Mouse (Mus musculus) CD8-positive naive resting alpha-beta T cell, adult 2 months (primary cell): ENCODE data around the gene Krtap9-5.

Experiments
- DNase-seq, 2 experiments: peaks; one replicate each; pipeline ENCODE4 v3.0.0; 2022; ENCODE audit warnings: low read depth in 2 of 2, low spot score in 2 of 2

The Krtap9-5 gene

DNA sequence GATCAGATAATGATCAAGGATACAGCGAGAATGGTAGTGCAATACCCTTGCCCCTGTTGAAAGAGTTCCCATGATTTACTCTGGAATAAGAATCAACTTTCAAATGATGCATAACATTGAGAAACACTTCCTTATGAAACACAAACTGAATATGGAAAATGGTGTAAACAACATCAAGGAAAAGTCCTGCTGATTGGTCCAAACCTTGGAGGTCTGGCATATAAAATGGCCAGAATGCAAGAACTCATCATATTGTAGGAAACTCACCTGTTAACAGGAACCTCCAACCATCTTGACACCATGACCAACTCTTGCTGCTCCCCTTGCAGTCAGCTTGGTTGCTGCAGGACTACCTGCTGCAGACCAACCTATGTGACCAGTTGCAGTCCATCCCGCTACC is at the start of gene Krtap9-5:
TSS of gene Krtap9-5 (plus strand) at position 301 of the 400 bp plus-strand sequence.
- DNase-seq: no peak

- no peak for DNase-seq
Observed at GRCm38 (mm10) chr11:99907620-99908019, 40.7 kb upstream of the Krtap9-5 start, which contains the start of gene Krtap31-1. Gene Krtap31-1, plus strand, starts transcription at chr11:99907920.

- DNase-seq: no peak
Observed at GRCm38 (mm10) chr11:99914451-99914850, 33.8 kb upstream of the Krtap9-5 start, which contains the start of gene Gm11565. Gene Gm11565, plus strand, starts transcription at chr11:99914751.

DNA sequence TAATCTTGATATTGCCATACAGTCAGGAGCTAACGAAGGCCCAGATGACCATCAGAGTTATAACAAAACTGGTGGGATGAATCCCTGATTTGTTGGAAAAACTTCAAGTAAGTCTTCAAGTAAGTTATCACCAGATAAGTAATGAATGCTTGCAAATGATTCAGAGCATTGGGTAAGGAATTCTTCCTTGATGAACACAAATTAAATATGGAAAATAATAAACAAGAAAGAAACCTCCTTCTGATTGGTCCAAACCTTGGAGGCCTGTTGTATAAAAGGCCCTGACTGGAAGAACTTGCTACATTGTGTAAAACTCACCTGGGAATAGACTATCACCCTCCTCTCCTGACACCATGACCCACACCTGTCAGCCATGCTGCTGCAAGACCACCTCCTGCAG is 12.3 kb upstream of the Krtap9-5 start, which contains the start of gene Krtap31-2:
TSS of gene Krtap31-2 (plus strand) at position 301 of the 400 bp plus-strand sequence.
- DNase-seq: no peak

DNA sequence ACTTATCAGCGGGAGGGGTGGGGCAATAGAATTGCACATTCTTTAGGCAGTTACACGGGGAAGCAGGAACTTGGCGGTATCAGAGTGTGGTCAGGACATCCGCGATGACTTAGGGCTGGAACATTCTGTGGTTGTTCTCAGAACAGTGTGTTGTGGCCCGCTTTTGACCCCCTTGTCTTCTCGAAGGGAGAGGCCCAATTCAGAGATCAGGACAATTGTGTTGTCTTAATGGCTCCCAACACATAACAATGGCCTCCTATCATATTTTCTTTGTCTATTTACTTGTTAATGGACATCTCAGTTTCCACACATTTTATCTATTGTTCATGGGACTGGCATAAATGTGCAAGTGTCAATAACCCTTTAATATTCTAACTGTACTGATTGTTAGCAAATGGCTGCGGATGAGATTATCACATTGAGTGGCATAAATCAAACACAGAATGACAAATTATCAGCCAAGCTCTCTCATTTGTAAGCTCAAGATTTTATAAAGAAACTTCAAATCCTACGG is 10.5 kb upstream of the Krtap9-5 start:
- DNase-seq: no peak

DNA sequence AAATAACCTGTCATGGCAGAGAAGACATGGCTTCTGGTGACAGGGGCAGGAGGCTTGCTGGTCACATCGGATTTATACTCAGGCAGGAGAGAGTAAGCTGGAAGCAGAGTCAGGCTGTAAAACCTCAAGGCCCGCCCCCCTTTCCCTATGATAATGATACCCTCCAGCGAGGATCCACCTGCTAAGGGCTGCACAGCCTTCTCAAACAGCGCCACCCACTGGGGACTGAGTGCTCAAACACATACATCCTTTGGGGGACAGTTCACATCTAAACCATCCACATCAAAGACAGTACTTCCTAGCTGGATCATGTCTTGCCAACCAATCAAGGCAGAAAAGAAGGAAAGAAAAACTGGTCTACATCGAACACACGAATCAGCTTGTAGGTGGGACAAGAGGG is 15.9 kb downstream of the Krtap9-5 start:
- no peak for DNase-seq

DNA sequence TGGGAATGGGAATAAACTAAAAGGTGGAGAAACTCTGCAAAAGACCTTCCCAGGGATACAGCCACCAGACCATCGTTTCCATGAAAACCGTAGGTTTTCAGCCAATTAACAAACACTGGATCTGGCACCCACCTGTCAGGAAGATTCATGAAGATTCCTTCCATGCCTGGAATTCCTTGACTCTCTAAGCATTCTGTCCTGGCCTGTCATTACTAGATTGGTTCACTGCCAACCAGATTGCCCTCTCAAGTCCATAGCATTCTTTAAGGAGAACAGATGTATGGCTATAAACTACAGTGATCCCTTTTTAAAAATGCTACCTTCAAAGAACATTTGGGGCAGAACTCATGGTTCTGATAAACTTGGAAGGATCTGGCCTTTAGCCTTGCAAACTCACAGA is 17.7 kb downstream of the Krtap9-5 start:
- DNase-seq: no peak

- DNase-seq: no peak
Observed at GRCm38 (mm10) chr11:99978953-99979352, 30.7 kb downstream of the Krtap9-5 start, which contains the start of gene Krtap29-1. Gene Krtap29-1, minus strand, starts transcription at chr11:99979053.

DNA sequence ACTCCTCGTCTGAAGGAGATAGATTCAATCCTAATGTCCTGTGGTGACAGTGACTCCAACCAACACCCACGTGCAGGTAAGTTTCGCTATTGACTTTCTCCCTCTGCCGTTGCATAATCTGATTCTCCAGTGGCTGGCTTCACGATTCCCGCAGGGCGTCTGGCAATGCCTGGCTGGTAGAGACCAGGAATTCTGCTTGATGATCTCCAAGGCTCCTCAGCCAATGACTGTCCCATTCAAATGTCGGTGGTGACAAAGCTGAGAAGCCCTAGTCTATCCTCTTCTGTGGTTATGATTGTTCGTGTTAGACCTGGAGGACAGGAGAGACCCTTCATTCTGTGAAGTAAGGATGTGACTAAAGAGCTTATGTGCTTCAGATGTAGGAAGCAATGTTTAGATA is 34.5 kb downstream of the Krtap9-5 start:
- DNase-seq: no peak

GRCm38 (mm10) chr11:99983442-99983841 is 35.2 kb downstream of the Krtap9-5 start:
- no peak for DNase-seq

DNA sequence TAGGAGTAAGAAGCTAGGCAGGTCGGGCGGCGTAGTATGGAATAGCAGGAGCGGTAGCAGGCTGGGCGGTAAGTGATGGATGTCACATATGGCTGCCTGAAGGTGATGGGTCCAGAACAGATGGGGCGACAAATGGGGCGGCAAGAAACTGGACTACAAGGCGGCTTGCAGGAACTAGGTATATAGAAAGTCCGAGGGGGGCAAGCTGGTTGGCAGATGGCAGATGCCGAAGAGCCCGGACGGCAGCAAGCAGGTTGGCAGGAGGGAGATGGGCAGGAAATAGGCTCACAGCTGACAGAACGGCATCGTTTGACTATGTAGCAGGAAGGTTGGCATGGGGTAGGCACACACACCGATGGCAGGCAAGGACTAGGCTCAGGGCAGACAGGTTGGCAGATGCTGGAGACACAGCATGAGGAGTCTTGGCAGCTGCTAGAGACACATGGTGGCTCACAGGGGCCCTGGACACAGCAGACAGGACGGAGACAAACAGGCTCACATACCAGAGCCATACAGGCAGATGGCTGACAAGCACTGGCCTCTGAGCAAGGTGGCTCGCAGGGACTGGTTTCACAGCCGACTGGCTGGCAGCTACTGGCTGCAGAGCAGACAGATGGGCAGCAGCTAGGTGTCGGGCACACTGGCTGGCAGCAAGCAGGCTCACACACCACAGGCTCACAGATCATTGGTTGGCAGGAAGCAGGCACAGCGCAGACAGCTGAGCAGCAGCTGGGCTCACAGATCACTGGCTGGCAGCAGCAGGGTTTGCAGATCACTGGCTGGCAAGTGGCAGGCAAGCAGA is 37.2 kb downstream of the Krtap9-5 start:
- no peak for DNase-seq

GRCm38 (mm10) chr11:99986180-99986647 is 37.9 kb downstream of the Krtap9-5 start, which contains the start of gene Krtap16-1:
Gene Krtap16-1, minus strand, starts transcription at chr11:99986597.
- no peak for DNase-seq

DNA sequence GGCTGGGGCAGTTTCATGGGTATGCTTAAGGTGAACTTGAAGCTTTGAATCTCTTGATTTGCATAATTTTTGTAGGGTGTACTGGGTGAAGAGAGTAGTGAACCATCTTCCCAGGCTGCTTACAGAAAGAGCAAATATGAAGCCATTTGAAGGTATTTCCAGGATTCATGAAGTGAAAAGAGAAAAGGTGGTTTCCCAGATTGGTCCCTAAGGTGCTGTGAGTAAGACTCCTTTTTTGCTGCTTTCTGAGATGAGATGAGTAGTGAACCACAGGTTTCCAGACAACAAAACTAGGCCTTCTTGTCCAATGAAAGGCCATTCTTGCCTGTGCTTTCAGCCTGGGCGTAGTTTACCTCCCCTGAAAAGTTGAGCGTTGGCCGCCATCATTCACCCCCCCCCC is 40.3 kb downstream of the Krtap9-5 start:
- DNase-seq: no peak

GRCm38 (mm10) chr11:99989881-99990405 is 41.7 kb downstream of the Krtap9-5 start:
- no peak for DNase-seq

GRCm38 (mm10) chr11:99990571-99990970 is 42.3 kb downstream of the Krtap9-5 start:
- no peak for DNase-seq

GRCm38 (mm10) chr11:99993620-99994383 is 45.5 kb downstream of the Krtap9-5 start, which contains the start of gene Krtap17-1:
Gene Krtap17-1, minus strand, starts transcription at chr11:99993994.
- DNase-seq: no peak

DNA sequence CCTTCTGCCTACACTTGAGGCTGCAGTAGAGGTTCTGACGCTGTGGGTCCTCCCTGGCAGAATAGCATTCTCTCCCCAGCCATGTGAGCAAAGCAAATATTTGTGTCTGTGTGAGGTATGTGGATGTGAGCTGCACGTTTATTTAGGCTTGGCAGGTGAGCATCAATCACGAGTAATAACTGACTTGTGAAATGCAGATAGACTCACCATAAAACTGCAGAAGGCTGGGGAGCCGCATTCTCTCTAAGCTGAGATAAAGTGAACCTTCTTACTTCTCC is 46.0 kb downstream of the Krtap9-5 start:
- no peak for DNase-seq

- no peak for DNase-seq
Observed at GRCm38 (mm10) chr11:99999091-99999490, 50.8 kb downstream of the Krtap9-5 start.
